Comparison of ENCODE assay signal across 14 mouse cellular contexts in the genomic region with DNA sequence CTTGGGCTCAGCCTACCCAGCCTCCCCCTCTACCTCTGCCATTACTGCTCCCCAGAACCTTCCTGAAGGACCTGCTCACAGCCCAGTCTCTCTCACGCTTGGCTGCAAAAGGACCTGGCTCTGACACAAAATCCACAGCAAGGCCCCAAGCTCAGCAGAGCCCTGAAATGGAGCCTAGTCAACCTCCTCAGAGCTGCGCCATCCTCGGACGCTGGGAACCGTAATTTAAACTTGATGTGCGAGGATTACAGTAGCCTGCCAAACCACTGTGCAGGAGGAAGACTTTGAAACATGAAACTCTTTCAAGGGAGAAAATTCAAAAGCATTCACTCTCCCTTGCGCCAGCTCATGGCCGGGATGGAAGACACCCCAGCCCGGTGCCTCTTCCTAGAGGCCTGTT. TPM values are rescaled to one million over a fixed set of nuclear protein-coding genes. Genes with fewer than 3 reads are reported as not detected.
DNase-seq lines count a peak whose midpoint lies in the region; ATAC-seq lines count a peak whose summit lies in the region.
"Had no signal": no experiment of that assay in that cellular context is flagged by ENCODE, and none has a peak within 500 bp of the region (broad histone marks: within the 10 kb centered on the region; RNA-seq: fewer than 3 reads in every experiment).

No protein-coding gene starts in this region.

- H3K4me3 ChIP-seq in heart, embryonic 15.5 days = no peak overlapping the region
- no peak overlapping the region for H3K4me3 ChIP-seq in lung, embryonic 15.5 days
- no peak overlapping the region for H3K4me3 ChIP-seq in stomach, embryonic 15.5 days (replicated peaks)
- H3K4me3 ChIP-seq: hindbrain, embryonic 13.5 days had no signal

- no peaks in the 10 kb centered on the region for H3K9me3 ChIP-seq in heart, embryonic 15.5 days (replicated peaks)
- no peaks in the 10 kb centered on the region for H3K9me3 ChIP-seq in lung, embryonic 15.5 days
- no peaks in the 10 kb centered on the region for H3K9me3 ChIP-seq in stomach, embryonic 15.5 days
- H3K9me3 ChIP-seq: hindbrain, embryonic 13.5 days had no signal

- H3K27me3 ChIP-seq in heart, embryonic 15.5 days = no peaks in the 10 kb centered on the region
- H3K27me3 ChIP-seq in lung, embryonic 15.5 days = no peaks in the 10 kb centered on the region
- H3K27me3 ChIP-seq in stomach, embryonic 15.5 days (replicated peaks) = no peaks in the 10 kb centered on the region
- H3K27me3 ChIP-seq: hindbrain, embryonic 13.5 days had no signal

- WGBS in heart, embryonic 15.5 days = 71% methylated on average over 9 of the region's 9 CpGs
- 53% methylated on average over 9 of the region's 9 CpGs for WGBS in lung, embryonic 15.5 days
- WGBS in stomach, embryonic 15.5 days = 47% methylated on average over 9 of the region's 9 CpGs

- intact Hi-C loops in gastrocnemius, postnatal 14 days (cut with DNase I; ENCODE audit: low total_unique reads) = no loop called here

- peaks cover 12% of the 10 kb centered on the region for H3K4me1 ChIP-seq in heart, embryonic 15.5 days (replicated peaks)
- H3K4me1 ChIP-seq in lung, embryonic 15.5 days = peaks cover 25% of the 10 kb centered on the region
- peaks cover 16% of the 10 kb centered on the region for H3K4me1 ChIP-seq in stomach, embryonic 15.5 days

- no peaks in the 10 kb centered on the region for H3K36me3 ChIP-seq in heart, embryonic 15.5 days
- peaks cover 10% of the 10 kb centered on the region; the same call in 1 of the 2 replicates for H3K36me3 ChIP-seq in lung, embryonic 15.5 days
- H3K36me3 ChIP-seq in stomach, embryonic 15.5 days = 0 out of 2 replicates have a peak, but pooled peaks cover 2% of the 10 kb centered on the region
- H3K36me3 ChIP-seq: hindbrain, embryonic 13.5 days had no signal

- no peak overlapping the region for H3K9ac ChIP-seq in heart, embryonic 15.5 days
- no peak overlapping the region for H3K9ac ChIP-seq in lung, embryonic 15.5 days
- no peak overlapping the region for H3K9ac ChIP-seq in stomach, embryonic 15.5 days
- H3K9ac ChIP-seq: hindbrain, embryonic 13.5 days; liver, embryonic 14.5 days had no signal

- no peak for ATAC-seq in heart, embryonic 15.5 days (replicated peaks; ENCODE audit: insufficient number of reproducible peaks, insufficient read depth, low FRiP score, low read depth)
- ATAC-seq in lung, embryonic 15.5 days (ENCODE audit: borderline replicate concordance, extremely low read depth, low FRiP score, low TSS enrichment) = no peak
- ATAC-seq in stomach, embryonic 15.5 days (ENCODE audit: insufficient read depth, low FRiP score, low read depth) = no peak
- no peak for ATAC-seq in megakaryocyte, adult 5-6 weeks (ENCODE audit: poor library complexity, severe bottlenecking)

- no peak overlapping the region for H3K4me2 ChIP-seq in heart, embryonic 15.5 days
- H3K4me2 ChIP-seq in lung, embryonic 15.5 days = no peak overlapping the region
- no peak overlapping the region for H3K4me2 ChIP-seq in stomach, embryonic 15.5 days
- H3K4me2 ChIP-seq: hindbrain, embryonic 13.5 days; midbrain, embryonic 11.5 days had no signal

- peak overlapping the region; percentile 39; the same call in 1 of the 2 replicates for H3K27ac ChIP-seq in heart, embryonic 15.5 days
- peak overlapping the region; percentile 59 for H3K27ac ChIP-seq in lung, embryonic 15.5 days
- peak overlapping the region; percentile 33; the same call in 1 of the 2 replicates for H3K27ac ChIP-seq in stomach, embryonic 15.5 days
- H3K27ac ChIP-seq: hindbrain, embryonic 13.5 days; liver, embryonic 14.5 days had no signal

- DNase-seq in heart, adult 18-20 months = no peak
- no peak for DNase-seq in lung, postnatal 36 days
- DNase-seq in gastrocnemius, postnatal 14 days = peak; percentile 54
- no peak for DNase-seq in thymus, postnatal 10 days (ENCODE audit: low spot score in 2 of 2)
- DNase-seq: adrenal gland, postnatal 36 days; cerebellum, adult 11-12 months had no signal

RNA-seq across cellular contexts. Expression of gene Ctdspl, which starts 34.7 kb away (rescaled TPM):
- 7.1 and 8.9 TPM in 2 replicates for polyA plus RNA-seq in heart, embryonic 15.5 days (2015; fragmentation: Nextera tagmentation; extraction: Ambion mirVana)
- 10 to 100 TPM; 10.6 to 12.8 TPM for total RNA-seq in heart, adult 18-20 months (2021)
- 19.0 and 22.2 TPM in 2 replicates for polyA plus RNA-seq in lung, embryonic 15.5 days (2015; fragmentation: Nextera tagmentation; extraction: Ambion mirVana)
- total RNA-seq in gastrocnemius, postnatal 14 days (2021) = 10 to 100 TPM in 1 of 2 experiments, 1 to 10 TPM in 1; 8.2 to 10.0 TPM
- polyA plus RNA-seq in stomach, embryonic 15.5 days (2015; fragmentation: Nextera tagmentation; extraction: Ambion mirVana) = 16.7 and 17.4 TPM in 2 replicates
- 17.3 and 17.8 TPM in 2 replicates for total RNA-seq in megakaryocyte, adult 5-6 weeks (2015)
- 8.5 and 9.8 TPM in 2 replicates for total RNA-seq in megakaryocyte, adult 5-6 weeks (2017)
- total RNA-seq: CH12.LX had no signal
